Mouse (Mus musculus): ENCODE measurements around the gene Sgpp1. TPM values are rescaled to one million over a fixed set of nuclear protein-coding genes. Genes with fewer than 3 reads are reported as not detected.

Gene Sgpp1
- polyA plus RNA-seq, 2 experiments: 9.2 to 17.7 TPM

GRCm38 (mm10) chr12:75741273-75741672 lies 5.7 kb upstream of the Sgpp1 start:
- 74% methylated on average over 2 of the region's 2 CpGs for WGBS (ENCODE audit: insufficient replicate concordance)
- TF ChIP-seq CTCF (IDR thresholded peaks at IDR 0.05; ENCODE audit: low read depth) (no peak), EP300 (IDR thresholded peaks at IDR 0.05; ENCODE audit: low read depth) (no peak)
- Histone ChIP-seq H3K4me3 (ENCODE audit: insufficient read depth in 1 of 2, low read depth in 2 of 2, low read length in 2 of 2) (no peak overlapping the region), H3K9ac (replicated peaks) (no peak overlapping the region), H3K9me3 (ENCODE audit: control insufficient read depth, low read length) (no peaks in the 10 kb centered on the region), H3K36me3 (replicated peaks; ENCODE audit: control insufficient read depth, insufficient read depth, low read depth) (no peaks in the 10 kb centered on the region), H3K27ac (no peak overlapping the region), H3K4me1 (replicated peaks; ENCODE audit: control insufficient read depth in 2 of 2, insufficient read depth in 2 of 2, low read length in 1 of 2) (peaks cover 0 to 4% of the 10 kb centered on the region in 2 experiments; a peak in 1 of 4 replicates), H3K27me3 (ENCODE audit: control insufficient read depth, insufficient read depth, low read length) (no peaks in the 10 kb centered on the region), H3K4me2 (ENCODE audit: low read depth) (no peak overlapping the region)
- no peak for ATAC-seq (ENCODE audit: insufficient read depth)
- no peak for DNase-seq (ENCODE audit: low read depth in 3 of 3, low spot score in 3 of 3)

- Histone ChIP-seq H3K9me3 (ENCODE audit: control insufficient read depth, low read length) (no peaks in the 10 kb centered on the region), H3K9ac (replicated peaks) (no peak overlapping the region), H3K4me2 (ENCODE audit: low read depth) (no peak overlapping the region), H3K27me3 (ENCODE audit: control insufficient read depth, insufficient read depth, low read length) (no peaks in the 10 kb centered on the region), H3K4me1 (replicated peaks; ENCODE audit: control insufficient read depth in 2 of 2, insufficient read depth in 2 of 2, low read length in 1 of 2) (peaks cover 0 to 3% of the 10 kb centered on the region in 2 experiments; a peak in 3 of 4 replicates), H3K36me3 (replicated peaks; ENCODE audit: control insufficient read depth, insufficient read depth, low read depth) (no peaks in the 10 kb centered on the region), H3K27ac (no peak overlapping the region), H3K4me3 (ENCODE audit: insufficient read depth in 1 of 2, low read depth in 2 of 2, low read length in 2 of 2) (no peak overlapping the region)
- no peak for DNase-seq (ENCODE audit: low read depth in 3 of 3, low spot score in 3 of 3)
- WGBS (ENCODE audit: insufficient replicate concordance): 71% methylated on average over 1 of the region's 1 CpGs
- no peak for ATAC-seq (ENCODE audit: insufficient read depth)
- TF ChIP-seq CTCF (IDR thresholded peaks at IDR 0.05; ENCODE audit: low read depth) (no peak), EP300 (IDR thresholded peaks at IDR 0.05; ENCODE audit: low read depth) (no peak)
Observed at GRCm38 (mm10) chr12:75740451-75740850, 4.9 kb upstream of the Sgpp1 start.

- no peaks in the 10 kb centered on the region for H3K27me3 ChIP-seq (ENCODE audit: control insufficient read depth, insufficient read depth, low read length)
- H3K4me1 ChIP-seq (replicated peaks; ENCODE audit: control insufficient read depth in 2 of 2, insufficient read depth in 2 of 2, low read length in 1 of 2): peaks cover 0 to 3% of the 10 kb centered on the region in 2 experiments; a peak in 3 of 4 replicates
- H3K9ac ChIP-seq (replicated peaks): no peak overlapping the region
- no peak for TF ChIP-seq EP300 (IDR thresholded peaks at IDR 0.05; ENCODE audit: low read depth)
- no peak for TF ChIP-seq CTCF (IDR thresholded peaks at IDR 0.05; ENCODE audit: low read depth)
- H3K9me3 ChIP-seq (ENCODE audit: control insufficient read depth, low read length): no peaks in the 10 kb centered on the region
- no peak overlapping the region for H3K4me3 ChIP-seq (ENCODE audit: insufficient read depth in 1 of 2, low read depth in 2 of 2, low read length in 2 of 2)
- no peaks in the 10 kb centered on the region for H3K36me3 ChIP-seq (replicated peaks; ENCODE audit: control insufficient read depth, insufficient read depth, low read depth)
- DNase-seq (ENCODE audit: low read depth in 3 of 3, low spot score in 3 of 3) (no peak), ATAC-seq (ENCODE audit: insufficient read depth) (no peak)
- H3K27ac ChIP-seq: no peak overlapping the region
- no peak overlapping the region for H3K4me2 ChIP-seq (ENCODE audit: low read depth)
- WGBS (ENCODE audit: insufficient replicate concordance): 64% methylated on average over 2 of the region's 2 CpGs
Observed at GRCm38 (mm10) chr12:75739611-75740010, 4.1 kb upstream of the Sgpp1 start.

- no peaks in the 10 kb centered on the region for H3K9me3 ChIP-seq (ENCODE audit: control insufficient read depth, low read length)
- H3K4me3 ChIP-seq (ENCODE audit: insufficient read depth in 1 of 2, low read depth in 2 of 2, low read length in 2 of 2): no peak overlapping the region
- peaks cover 4 to 5% of the 10 kb centered on the region in 2 experiments for H3K4me1 ChIP-seq (replicated peaks; ENCODE audit: control insufficient read depth in 2 of 2, insufficient read depth in 2 of 2, low read length in 1 of 2)
- no peak for ATAC-seq (ENCODE audit: insufficient read depth)
- WGBS (ENCODE audit: insufficient replicate concordance): 60% methylated on average over 4 of the region's 4 CpGs
- no peak for TF ChIP-seq EP300 (IDR thresholded peaks at IDR 0.05; ENCODE audit: low read depth)
- no peaks in the 10 kb centered on the region for H3K27me3 ChIP-seq (ENCODE audit: control insufficient read depth, insufficient read depth, low read length)
- H3K4me2 ChIP-seq (ENCODE audit: low read depth): peak overlapping the region; percentile 79
- DNase-seq (ENCODE audit: low read depth in 3 of 3, low spot score in 3 of 3): no peak
- no peaks in the 10 kb centered on the region for H3K36me3 ChIP-seq (replicated peaks; ENCODE audit: control insufficient read depth, insufficient read depth, low read depth)
- no peak overlapping the region for H3K27ac ChIP-seq
- H3K9ac ChIP-seq (replicated peaks): no peak overlapping the region
Observed at GRCm38 (mm10) chr12:75736296-75736695, 767 bp upstream of the Sgpp1 start.

GRCm38 (mm10) chr12:75734891-75735245 lies 661 bp downstream of the Sgpp1 start:
- peak overlapping the region; percentile 79 for H3K4me2 ChIP-seq (ENCODE audit: low read depth)

More at GRCm38 (mm10) chr12:75734891-75735245, 661 bp downstream of the Sgpp1 start:
- peak overlapping the region; percentile 66 for H3K9ac ChIP-seq (replicated peaks)
- H3K27me3 ChIP-seq (ENCODE audit: control insufficient read depth, insufficient read depth, low read length): no peaks in the 10 kb centered on the region
- peak overlapping the region; percentile 1 for H3K27ac ChIP-seq
- peak in 1 of 3 experiments; percentile 31 for DNase-seq (ENCODE audit: low read depth in 3 of 3, low spot score in 3 of 3)
- H3K4me1 ChIP-seq (replicated peaks; ENCODE audit: control insufficient read depth in 2 of 2, insufficient read depth in 2 of 2, low read length in 1 of 2): peaks cover 4 to 7% of the 10 kb centered on the region in 2 experiments
- under 1% methylated on average over 17 of the region's 17 CpGs for WGBS (ENCODE audit: insufficient replicate concordance)
- ATAC-seq (ENCODE audit: insufficient read depth): peak; percentile 39
- no peaks in the 10 kb centered on the region for H3K36me3 ChIP-seq (replicated peaks; ENCODE audit: control insufficient read depth, insufficient read depth, low read depth)
- TF ChIP-seq CTCF (IDR thresholded peaks at IDR 0.05; ENCODE audit: low read depth) (no peak), EP300 (IDR thresholded peaks at IDR 0.05; ENCODE audit: low read depth) (no peak)
- H3K9me3 ChIP-seq (ENCODE audit: control insufficient read depth, low read length): no peaks in the 10 kb centered on the region
- peak overlapping the region; percentile 86 for H3K4me3 ChIP-seq (ENCODE audit: insufficient read depth in 1 of 2, low read depth in 2 of 2, low read length in 2 of 2)

Measured in liver, embryonic 14.5 days (tissue).